Mouse (Mus musculus): Measurements from ENCODE around the gene Pomp.

DNA sequence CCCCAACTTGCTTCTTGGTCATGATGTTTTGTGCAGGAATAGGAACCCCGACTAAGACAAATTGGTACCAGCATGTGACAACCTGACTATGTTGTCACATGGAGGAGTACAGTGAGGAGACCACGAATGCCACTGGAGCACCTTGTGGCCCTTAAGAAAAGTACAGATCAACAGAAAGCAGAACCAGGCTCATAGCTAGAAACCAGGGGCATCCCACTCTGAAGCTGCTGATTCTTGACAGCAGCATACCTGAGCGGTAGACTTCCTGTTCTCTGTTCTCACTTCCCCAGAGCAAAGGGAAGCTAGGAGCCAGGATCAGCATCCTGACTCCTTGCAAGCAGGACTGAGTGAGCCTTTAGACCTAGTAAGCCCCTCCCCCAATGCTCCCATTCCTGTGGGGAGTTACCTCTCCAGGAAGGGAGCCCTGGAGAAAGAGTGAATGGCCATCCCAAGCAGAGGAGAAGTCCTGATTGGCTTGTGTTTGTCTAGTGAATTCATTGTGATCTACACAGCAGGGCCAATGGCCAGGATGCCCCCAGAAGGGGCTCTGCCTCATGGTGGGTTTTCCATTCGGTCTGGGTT is 38.8 kb downstream of the Pomp start:
- TF ChIP-seq POLR2A (IDR thresholded peaks at IDR 0.05; ENCODE audit: control insufficient read depth, low read depth, low read length) (no peak), CTCF (IDR thresholded peaks at IDR 0.05; ENCODE audit: control insufficient read depth, insufficient read depth, insufficient replicate concordance, low read depth, low read length) (no peak)

Measured in testis, adult 2 months (tissue).